Mouse (Mus musculus) MEL (cell line): ENCODE results near the gene Ccdc187. TPM values are rescaled to one million over a fixed set of nuclear protein-coding genes. Genes with fewer than 3 reads are reported as not detected.

Experiments
- DNase-seq: peaks from one replicate; pipeline ENCODE4 v3.0.0; 2011; ENCODE audit warnings: low read depth, low spot score
- H3K27ac ChIP-seq: 2 replicates; pipeline ENCODE4 v1.5.1; 2012; ENCODE audit warnings: low read depth, mild to moderate bottlenecking, control low read depth, low read length, moderate library complexity; ENCODE audit not compliant: control insufficient read depth
- H3K27me3 ChIP-seq, 2 experiments: fragments of 150-350 bp in 1 of 2; sonication (generic) in 1 of 2; 2 replicates each; pipeline ENCODE4 v1.6.1; 2012; ENCODE audit warnings: low read length in 2 of 2, mild to moderate bottlenecking in 2 of 2, improper control_type of control experiment in 1 of 2, moderate library complexity in 1 of 2; ENCODE audit not compliant: insufficient read depth in 2 of 2, control insufficient read depth in 1 of 2
- H3K36me3 ChIP-seq, 2 experiments: 2 replicates each; pipeline ENCODE4 v1.6.1; 2012 to 2014; ENCODE audit warnings: low read length in 2 of 2, improper control_type of control experiment in 1 of 2, inconsistent platforms in 1 of 2, mild to moderate bottlenecking in 1 of 2; ENCODE audit not compliant: insufficient read depth in 2 of 2, control insufficient read depth in 1 of 2
- H3K4me1 ChIP-seq, 2 experiments: fragments of 150-350 bp in 1 of 2; sonication (generic) in 1 of 2; 2 replicates each; pipeline ENCODE4 v1.6.1; 2012; ENCODE audit warnings: low read length in 2 of 2, improper control_type of control experiment in 1 of 2, mild to moderate bottlenecking in 1 of 2; ENCODE audit not compliant: insufficient read depth in 2 of 2, control insufficient read depth in 1 of 2
- H3K4me3 ChIP-seq, 2 experiments: fragments of 150-350 bp in 1 of 2; sonication (generic) in 1 of 2; 2 replicates each; pipeline ENCODE4 v1.5.1; 2012; ENCODE audit warnings: low read depth in 2 of 2, low read length in 2 of 2, mild to moderate bottlenecking in 2 of 2, moderate library complexity in 2 of 2, control low read depth in 1 of 2, improper control_type of control experiment in 1 of 2; ENCODE audit not compliant: control insufficient read depth in 1 of 2, insufficient read depth in 1 of 2
- H3K79me2 ChIP-seq: 2 replicates; pipeline ENCODE4 v1.6.1; 2012; ENCODE audit warnings: mild to moderate bottlenecking, low read length, moderate library complexity; ENCODE audit not compliant: control insufficient read depth, poor library complexity, insufficient read depth
- H3K9ac ChIP-seq: 2 replicates; pipeline ENCODE4 v1.6.1; 2012; ENCODE audit warnings: low read depth, mild to moderate bottlenecking, control low read depth, low read length, moderate library complexity; ENCODE audit not compliant: control insufficient read depth, poor library complexity, severe bottlenecking
- H3K9me3 ChIP-seq: fragments of 150-350 bp; sonication (generic); replicated peaks from 2 replicates; pipeline ENCODE4 v1.6.1; 2012; ENCODE audit warnings: mild to moderate bottlenecking, low read length, improper control_type of control experiment, moderate library complexity; ENCODE audit not compliant: insufficient read depth
- BHLHE40 ChIP-seq: IDR thresholded peaks from 2 replicates; pipeline ENCODE4 v1.6.1; 2012; ENCODE audit warnings: low read depth, mild to moderate bottlenecking, inconsistent platforms, low read length, improper control_type of control experiment, borderline replicate concordance
- CHD1 ChIP-seq: IDR thresholded peaks from 2 replicates; pipeline ENCODE4 v1.6.1; 2012; ENCODE audit warnings: low read depth, mild to moderate bottlenecking, inconsistent platforms, low read length, improper control_type of control experiment
- CHD2 ChIP-seq: IDR thresholded peaks from 2 replicates; pipeline ENCODE4 v1.6.1; 2011; ENCODE audit warnings: low read length, improper control_type of control experiment
- CTCF ChIP-seq, 3 experiments: IDR thresholded peaks in 2 of 3; conservative IDR thresholded peaks in 1 of 3; 2 replicates each; pipeline ENCODE4 v1.5.1; 2011 to 2012; ENCODE audit warnings: low read length in 3 of 3, low read depth in 2 of 3, mild to moderate bottlenecking in 2 of 3, improper control_type of control experiment in 1 of 3, inconsistent platforms in 1 of 3, mixed read lengths in 1 of 3, moderate library complexity in 1 of 3; ENCODE audit not compliant: control insufficient read depth in 1 of 3, insufficient read depth in 1 of 3, poor library complexity in 1 of 3, severe bottlenecking in 1 of 3
- E2F4 ChIP-seq: IDR thresholded peaks from 2 replicates; pipeline ENCODE4 v1.6.1; 2011; ENCODE audit warnings: low read depth, low read length, improper control_type of control experiment, borderline replicate concordance
- ELF1 ChIP-seq: IDR thresholded peaks from 2 replicates; pipeline ENCODE4 v1.6.1; 2014; ENCODE audit warnings: low read depth, mild to moderate bottlenecking, inconsistent platforms, low read length, improper control_type of control experiment, moderate library complexity
- GABPA ChIP-seq: IDR thresholded peaks from 2 replicates; pipeline ENCODE4 v1.6.1; 2012; ENCODE audit warnings: low read depth, mild to moderate bottlenecking, inconsistent platforms, low read length, improper control_type of control experiment, moderate library complexity
- JUND ChIP-seq: IDR thresholded peaks from 2 replicates; pipeline ENCODE4 v1.6.1; 2011; ENCODE audit warnings: low read depth, mild to moderate bottlenecking, improper control_type of control experiment, low read length
- KAT2A ChIP-seq: conservative IDR thresholded peaks from 2 replicates; pipeline ENCODE4 v1.6.1; 2012; ENCODE audit warnings: low read depth, low read length, improper control_type of control experiment, inconsistent platforms
- MAFK ChIP-seq: IDR thresholded peaks from 2 replicates; pipeline ENCODE4 v1.6.1; 2011; ENCODE audit warnings: low read depth, mild to moderate bottlenecking, low read length, improper control_type of control experiment, borderline replicate concordance
- MAX ChIP-seq: IDR thresholded peaks from 2 replicates; pipeline ENCODE4 v1.6.1; 2011; ENCODE audit warnings: low read length, improper control_type of control experiment
- MEF2A ChIP-seq: IDR thresholded peaks from 2 replicates; pipeline ENCODE4 v1.6.1; 2014; ENCODE audit warnings: low read depth, mild to moderate bottlenecking, inconsistent platforms, low read length, improper control_type of control experiment; ENCODE audit not compliant: poor library complexity, insufficient replicate concordance, severe bottlenecking; ENCODE audit errors: extremely low read depth
- MYB ChIP-seq: IDR thresholded peaks from 2 replicates; pipeline ENCODE4 v1.6.1; 2011; ENCODE audit warnings: mild to moderate bottlenecking, low read depth, low read length, improper control_type of control experiment
- NELFE ChIP-seq: IDR thresholded peaks from 2 replicates; pipeline ENCODE4 v1.6.1; 2011; ENCODE audit warnings: low read depth, low read length, improper control_type of control experiment
- POLR2AphosphoS2 ChIP-seq: IDR thresholded peaks from 2 replicates; pipeline ENCODE4 v1.6.1; 2011; ENCODE audit warnings: low read length, improper control_type of control experiment
- RAD21 ChIP-seq: IDR thresholded peaks from 2 replicates; pipeline ENCODE4 v1.6.1; 2011; ENCODE audit warnings: mild to moderate bottlenecking, low read depth, low read length, improper control_type of control experiment
- SMC3 ChIP-seq: IDR thresholded peaks from 2 replicates; pipeline ENCODE4 v1.6.1; 2011; ENCODE audit warnings: low read depth, low read length, improper control_type of control experiment
- USF1 ChIP-seq: IDR thresholded peaks from 2 replicates; pipeline ENCODE4 v1.6.1; 2014; ENCODE audit warnings: low read depth, mild to moderate bottlenecking, inconsistent platforms, low read length, improper control_type of control experiment, moderate library complexity
- USF2 ChIP-seq, 2 experiments: IDR thresholded peaks; 2 replicates each; pipeline ENCODE4 v1.6.1; 2011 to 2012; ENCODE audit warnings: improper control_type of control experiment in 2 of 2, low read length in 2 of 2, borderline replicate concordance in 1 of 2, inconsistent platforms in 1 of 2, low read depth in 1 of 2, mild to moderate bottlenecking in 1 of 2; ENCODE audit not compliant: insufficient read depth in 1 of 2
- ZC3H11A ChIP-seq: IDR thresholded peaks from 2 replicates; pipeline ENCODE4 v1.6.1; 2012; ENCODE audit warnings: low read depth, mild to moderate bottlenecking, inconsistent platforms, low read length, improper control_type of control experiment
- ZKSCAN1 ChIP-seq: IDR thresholded peaks from 2 replicates; pipeline ENCODE4 v1.6.1; 2012; ENCODE audit warnings: low read depth, mild to moderate bottlenecking, inconsistent platforms, low read length, improper control_type of control experiment, moderate library complexity
- polyA plus RNA-seq, 2 experiments: library from polyadenylated mRNA; stranded (reverse) in 1 of 2; unstranded in 1 of 2; fragments of >175 nt in 1 of 2; fragments of >200 nt in 1 of 2; gene quantifications; 2 replicates each; pipeline versions ENCODE4 v1.2.1 to v1.2.4; 2012; ENCODE audit warnings: low replicate concordance in 2 of 2, low read depth in 1 of 2; ENCODE audit not compliant: insufficient read length in 2 of 2, insufficient read depth in 1 of 2, missing spikeins in 1 of 2
- total RNA-seq: library from RNA; depleted of rRNA; stranded (reverse); fragments of 300-350 nt; gene quantifications from 2 replicates; pipeline ENCODE4 v1.2.3, GENCODE M21; 2012

Ccdc187 gene
- total and polyA plus RNA-seq, 3 experiments = not detected

DNA sequence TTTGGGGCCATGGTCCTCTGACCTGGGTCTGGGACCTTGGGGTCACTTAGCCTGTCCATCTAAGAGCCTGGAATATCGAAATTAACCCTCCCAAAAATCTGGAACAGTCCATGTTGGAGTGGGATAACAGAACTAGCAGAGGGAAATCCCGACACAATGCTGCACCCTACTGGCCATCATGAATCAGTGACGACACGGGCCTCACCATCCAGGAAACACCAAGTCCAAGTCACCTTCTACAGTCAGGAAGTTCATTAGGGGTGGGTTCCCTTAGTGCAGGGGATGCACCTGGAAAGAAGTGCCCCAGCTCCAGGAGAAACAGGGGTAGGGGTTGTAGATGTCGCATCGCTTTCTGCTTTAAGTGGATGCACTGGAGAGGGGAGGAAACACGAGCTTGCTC is 20.7 kb downstream of the Ccdc187 start:
- peak; percentile 78 for TF ChIP-seq SMC3
- TF ChIP-seq RAD21 = peak; percentile 76
- TF ChIP-seq JUND = no peak
- no peak for TF ChIP-seq BHLHE40
- no peak for TF ChIP-seq CHD2
- TF ChIP-seq CTCF (IDR thresholded peaks at IDR 0.05 in 2 of 3, conservative IDR thresholded peaks at IDR 0.05 in 1 of 3; ENCODE audit: control insufficient read depth in 1 of 3, insufficient read depth in 1 of 3, low read depth in 2 of 3, low read length in 3 of 3, poor library complexity in 1 of 3, severe bottlenecking in 1 of 3) = peak; percentile 50 to 80 (median 77)
- TF ChIP-seq ZKSCAN1 = no peak
- TF ChIP-seq ZC3H11A = peak; percentile 52
- TF ChIP-seq, all 39 proteins: peak for 4
- Histone ChIP-seq H3K27ac (no peak overlapping the region), H3K27me3 (peaks cover 0 to 6% of the 10 kb centered on the region in 2 experiments; a peak in 3 of 4 replicates)

DNA sequence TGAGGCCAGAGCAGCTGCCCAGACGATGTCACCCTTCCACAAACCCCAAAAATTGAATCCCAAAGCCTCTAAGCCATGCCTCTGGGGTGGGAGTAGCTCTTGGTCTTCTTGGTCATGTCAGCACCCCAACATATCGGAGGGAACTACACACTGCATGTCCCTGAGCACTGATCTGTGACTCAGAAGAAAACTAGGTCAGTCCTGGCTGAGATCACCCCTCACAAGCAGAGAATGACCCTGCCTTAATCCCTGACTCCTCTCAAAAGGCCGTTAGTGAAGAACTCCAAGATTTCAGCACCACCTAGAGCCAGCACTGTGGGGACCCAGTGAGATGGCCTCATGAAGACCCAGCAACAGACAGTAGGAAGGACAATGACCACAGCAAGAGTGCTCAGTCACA is 26.1 kb downstream of the Ccdc187 start:
- H3K27me3 ChIP-seq = peaks cover 6 to 7% of the 10 kb centered on the region in 2 experiments
- DNase-seq = no peak
- no peaks in the 10 kb centered on the region for H3K79me2 ChIP-seq
- no peak overlapping the region for H3K27ac ChIP-seq
- no peaks in the 10 kb centered on the region for H3K9me3 ChIP-seq
- no peak overlapping the region for H3K4me3 ChIP-seq
- TF ChIP-seq E2F4 (no peak), CHD1 (no peak)
- no peak overlapping the region for H3K9ac ChIP-seq
- H3K4me1 ChIP-seq = no peaks in the 10 kb centered on the region
- H3K36me3 ChIP-seq = no peaks in the 10 kb centered on the region

More for the DNA sequence above, 20.7 kb downstream of the Ccdc187 start:
- peak; percentile 41 for DNase-seq
- Histone ChIP-seq H3K9me3 (no peaks in the 10 kb centered on the region), H3K36me3 (no peaks in the 10 kb centered on the region), H3K9ac (no peak overlapping the region), H3K4me3 (no peak overlapping the region), H3K79me2 (no peaks in the 10 kb centered on the region), H3K4me1 (no peaks in the 10 kb centered on the region)

DNA sequence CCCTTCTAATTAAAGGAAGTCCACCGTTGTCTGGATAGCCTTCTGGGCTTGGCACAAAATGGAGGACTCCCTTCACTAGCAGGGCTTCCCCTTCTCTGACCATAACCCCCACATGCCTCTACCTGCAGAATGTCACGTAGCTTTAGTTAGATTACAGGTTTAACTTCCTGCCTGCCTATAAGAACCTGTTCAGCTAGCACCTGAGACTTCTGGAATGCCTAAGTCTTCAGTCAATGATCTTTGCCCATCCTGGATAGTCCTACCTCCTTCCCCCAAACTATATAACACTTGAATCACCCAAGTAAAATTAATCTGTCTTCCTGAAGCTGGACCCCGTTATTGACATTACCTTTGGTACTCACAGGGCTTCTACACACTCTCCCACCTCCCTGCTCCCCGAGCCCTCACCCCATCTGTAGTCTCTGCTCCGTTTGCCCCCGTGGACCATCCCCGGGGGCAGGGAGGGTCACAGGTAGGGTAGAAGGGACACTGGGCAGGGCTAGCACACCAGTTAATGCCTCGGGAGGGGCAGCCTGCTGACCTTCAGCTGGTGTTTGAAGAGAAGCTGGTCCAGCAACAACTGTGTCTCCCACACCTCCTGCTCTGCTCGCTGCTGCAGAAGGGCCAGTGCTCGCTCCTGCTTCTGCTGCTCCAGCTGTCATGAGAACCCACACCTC is 28.2 kb downstream of the Ccdc187 start:
- DNase-seq = no peak
- H3K27me3 ChIP-seq = peaks cover 7 to 8% of the 10 kb centered on the region in 2 experiments
- H3K79me2 ChIP-seq = no peaks in the 10 kb centered on the region
- no peaks in the 10 kb centered on the region for H3K9me3 ChIP-seq
- H3K9ac ChIP-seq = no peak overlapping the region
- no peak for TF ChIP-seq KAT2A
- no peak for TF ChIP-seq NELFE
- no peak for TF ChIP-seq POLR2AphosphoS2
- TF ChIP-seq MAX = no peak
- TF ChIP-seq ELF1 = no peak
- no peak for TF ChIP-seq MAFK
- no peak for TF ChIP-seq USF1
- TF ChIP-seq USF2 (IDR thresholded peaks at IDR 0.05; ENCODE audit: borderline replicate concordance in 1 of 2, insufficient read depth in 1 of 2, low read depth in 1 of 2, low read length in 2 of 2) = no peak
- no peak for TF ChIP-seq MEF2A
- TF ChIP-seq CHD1 = no peak
- TF ChIP-seq MYB = no peak
- TF ChIP-seq RAD21 = no peak
- no peak for TF ChIP-seq ZKSCAN1
- no peak for TF ChIP-seq E2F4
- TF ChIP-seq GABPA = no peak
- H3K4me1 ChIP-seq = no peaks in the 10 kb centered on the region
- no peak overlapping the region for H3K4me3 ChIP-seq
- H3K27ac ChIP-seq = no peak overlapping the region
- H3K36me3 ChIP-seq = no peaks in the 10 kb centered on the region
